Mouse (Mus musculus) left cerebral cortex, postnatal 10 days (tissue): Measurements from ENCODE around the gene Gm47995. TPM values are rescaled to one million over a fixed set of nuclear protein-coding genes. Genes with fewer than 3 reads are reported as not detected.
"Not testable (repeated sequence)": the region's sequence is repeated elsewhere in the genome, so short reads cannot be mapped to it uniquely, and the experiment has no call there.

Experiments
- DNase-seq, 2 experiments: peaks; one replicate each; pipeline ENCODE4 v3.0.0; 2021 to 2022; ENCODE audit warnings: low spot score in 2 of 2, mixed read lengths in 1 of 2; ENCODE audit errors: extremely low spot score in 1 of 2
- intact Hi-C: fragments of 180-260 bp; cut with DNase I; formaldehyde crosslinking; loops from one replicate; pipeline ENCODE4 v1.15.1; 2025
- total RNA-seq, 2 experiments: library from RNA; stranded (reverse); gene quantifications; 2 replicates each; pipeline ENCODE4 v1.2.3; 2021

The Gm47995 gene
- total RNA-seq, 2 experiments from 2014 or later: not detected

- intact Hi-C loops: no loop called here
- DNase-seq: no peak
These were observed 18.1 kb upstream of the Gm47995 start for GRCm38 (mm10) chr1:151180167-151180566.

- intact Hi-C loops, DNase-seq: not testable (repeated sequence)
These were observed 16.0 kb upstream of the Gm47995 start, which contains the start of gene Gm47985 for GRCm38 (mm10) chr1:151182266-151182665. TSS of gene Gm47985 (plus strand) at chr1:151182537.

- DNase-seq, intact Hi-C loops: not testable (repeated sequence)
These were observed 12.1 kb upstream of the Gm47995 start for GRCm38 (mm10) chr1:151186186-151186585.

GRCm38 (mm10) chr1:151186879-151187424 lies 11.3 kb upstream of the Gm47995 start:
- intact Hi-C loops, DNase-seq: not testable (repeated sequence)

GRCm38 (mm10) chr1:151188469-151188868 lies 9.8 kb upstream of the Gm47995 start:
- intact Hi-C loops: no loop called here
- DNase-seq: no peak

- intact Hi-C loops: not testable (repeated sequence)
These were observed 6.2 kb upstream of the Gm47995 start, which contains the start of gene Gm8947 for GRCm38 (mm10) chr1:151192075-151192474. TSS of gene Gm8947 (plus strand) at chr1:151192376.

GRCm38 (mm10) chr1:151192739-151193138 lies 5.5 kb upstream of the Gm47995 start:
- DNase-seq, intact Hi-C loops: not testable (repeated sequence)

More at GRCm38 (mm10) chr1:151192075-151192474, 6.2 kb upstream of the Gm47995 start, which contains the start of gene Gm8947:
- not testable (repeated sequence) for DNase-seq

- intact Hi-C loops, DNase-seq: not testable (repeated sequence)
These were observed 2.3 kb upstream of the Gm47995 start for GRCm38 (mm10) chr1:151195986-151196385.

GRCm38 (mm10) chr1:151196690-151197089 lies 1.6 kb upstream of the Gm47995 start:
- DNase-seq, intact Hi-C loops: not testable (repeated sequence)

GRCm38 (mm10) chr1:151200620-151201019 lies 2.4 kb downstream of the Gm47995 start:
- intact Hi-C loops: not testable (repeated sequence)

GRCm38 (mm10) chr1:151202771-151203170 lies 4.5 kb downstream of the Gm47995 start:
- DNase-seq, intact Hi-C loops: not testable (repeated sequence)

More at GRCm38 (mm10) chr1:151200620-151201019, 2.4 kb downstream of the Gm47995 start:
- not testable (repeated sequence) for DNase-seq

GRCm38 (mm10) chr1:151203818-151204217 lies 5.6 kb downstream of the Gm47995 start, which contains the start of gene 3110040M04Rik:
TSS of gene 3110040M04Rik (plus strand) at chr1:151204121.
- intact Hi-C loops, DNase-seq: not testable (repeated sequence)

GRCm38 (mm10) chr1:151208493-151208892 lies 10.2 kb downstream of the Gm47995 start:
- DNase-seq, intact Hi-C loops: not testable (repeated sequence)

- DNase-seq, intact Hi-C loops: not testable (repeated sequence)
These were observed 10.7 kb downstream of the Gm47995 start for GRCm38 (mm10) chr1:151208944-151209343.

GRCm38 (mm10) chr1:151209824-151210355 lies 11.6 kb downstream of the Gm47995 start, which contains the start of gene Gm47996:
TSS of gene Gm47996 (plus strand) at chr1:151210131.
- intact Hi-C loops: not testable (repeated sequence)

GRCm38 (mm10) chr1:151211666-151212065 lies 13.4 kb downstream of the Gm47995 start:
- DNase-seq: not testable (repeated sequence)

More at GRCm38 (mm10) chr1:151209824-151210355, 11.6 kb downstream of the Gm47995 start, which contains the start of gene Gm47996:
- DNase-seq: not testable (repeated sequence)

GRCm38 (mm10) chr1:151214862-151215261 lies 16.6 kb downstream of the Gm47995 start:
- DNase-seq: no peak
- intact Hi-C loops: no loop called here

More at GRCm38 (mm10) chr1:151211666-151212065, 13.4 kb downstream of the Gm47995 start:
- intact Hi-C loops: not testable (repeated sequence)

- intact Hi-C loops: no loop called here
- no peak for DNase-seq
These were observed 17.7 kb downstream of the Gm47995 start for GRCm38 (mm10) chr1:151215985-151216384.

GRCm38 (mm10) chr1:151216417-151216816 lies 18.2 kb downstream of the Gm47995 start:
- no peak for DNase-seq
- intact Hi-C loops: no loop called here

GRCm38 (mm10) chr1:151219045-151219444 lies 20.8 kb downstream of the Gm47995 start:
- DNase-seq: no peak
- intact Hi-C loops: no loop called here
